In genomic region chr6:149308956-149309932, GRCm38 (mm10) we compare ENCODE assay signal across 8 mouse cellular contexts. TPM values are rescaled to one million over a fixed set of nuclear protein-coding genes. Genes with fewer than 3 reads are reported as not detected.
DNase-seq lines count a peak whose midpoint lies in the region; ATAC-seq and TF ChIP-seq lines count a peak whose summit lies in the region.

Resf1 (plus strand) TSS chr6:149309414.

- H3K4me2 ChIP-seq in forebrain, embryonic 16.5 days (ENCODE audit: low read length): peak within 1 kb of the TSS; percentile 66
- H3K4me2 ChIP-seq in lung, embryonic 15.5 days: peak within 1 kb of the TSS; percentile 58

- ATAC-seq in forebrain, embryonic 16.5 days: peak; percentile 100
- peak; percentile 99 for ATAC-seq in lung, embryonic 15.5 days (ENCODE audit: borderline replicate concordance, extremely low read depth, low FRiP score, low TSS enrichment)

- H3K4me1 ChIP-seq in ES-E14 (ENCODE audit: control insufficient read depth in 2 of 2, insufficient read depth in 2 of 2, low read length in 2 of 2, poor library complexity in 1 of 2): 0 out of 4 replicates have a peak, but pooled peaks cover 0 to 3% of the 10 kb centered on the region in 2 experiments
- H3K4me1 ChIP-seq in forebrain, embryonic 16.5 days (replicated peaks; ENCODE audit: control insufficient read depth, insufficient read depth, low read length): peaks cover 13% of the 10 kb centered on the region
- peaks cover 14% of the 10 kb centered on the region for H3K4me1 ChIP-seq in lung, embryonic 15.5 days

- peak within 1 kb of the TSS; percentile 83 for H3K9ac ChIP-seq in ES-E14 (ENCODE audit: insufficient read depth, low read depth, low read length, poor library complexity, severe bottlenecking)
- peak within 1 kb of the TSS; percentile 99 for H3K9ac ChIP-seq in forebrain, embryonic 16.5 days (replicated peaks; ENCODE audit: low read depth, low read length)
- peak within 1 kb of the TSS; percentile 98 for H3K9ac ChIP-seq in lung, embryonic 15.5 days

- in situ Hi-C loops in ES-E14 (cut with MboI; ENCODE audit: low sequenced_read_pairs in 2 of 2, unreplicated experiment in 2 of 2): no loop called here

- peak within 1 kb of the TSS; percentile 64 to 72 for H3K4me3 ChIP-seq in ES-E14 (ENCODE audit: insufficient read depth in 1 of 2, low read depth in 1 of 2, low read length in 2 of 2, poor library complexity in 1 of 2, severe bottlenecking in 1 of 2)
- H3K4me3 ChIP-seq in forebrain, embryonic 16.5 days (replicated peaks; ENCODE audit: low read length): peak within 1 kb of the TSS; percentile 96
- H3K4me3 ChIP-seq in lung, embryonic 15.5 days: peak within 1 kb of the TSS; percentile 98

- H3K9me3 ChIP-seq in ES-E14 (ENCODE audit: control insufficient read depth, insufficient read depth, low read depth, low read length): no peaks in the 10 kb centered on the region
- H3K9me3 ChIP-seq in forebrain, embryonic 16.5 days (ENCODE audit: control insufficient read depth, low read length): no peaks in the 10 kb centered on the region
- H3K9me3 ChIP-seq in lung, embryonic 15.5 days: no peaks in the 10 kb centered on the region

- H3K36me3 ChIP-seq in ES-E14 (ENCODE audit: control insufficient read depth, insufficient read depth, low read length, poor library complexity, severe bottlenecking): no peaks in the 10 kb centered on the region; the same call in 1 of the 2 replicates
- H3K36me3 ChIP-seq in forebrain, embryonic 16.5 days (ENCODE audit: control insufficient read depth, insufficient read depth): 0 out of 2 replicates have a peak, but pooled peaks cover 2% of the 10 kb centered on the region
- peaks cover 18% of the 10 kb centered on the region for H3K36me3 ChIP-seq in lung, embryonic 15.5 days

- H3K27ac ChIP-seq in ES-E14 (ENCODE audit: insufficient read depth, low read depth, low read length, poor library complexity, severe bottlenecking): peak within 1 kb of the TSS; percentile 79
- peak within 1 kb of the TSS; percentile 98 for H3K27ac ChIP-seq in forebrain, embryonic 16.5 days (ENCODE audit: low read length)
- peak within 1 kb of the TSS; percentile 100 for H3K27ac ChIP-seq in lung, embryonic 15.5 days

- WGBS in forebrain, embryonic 16.5 days: 4% methylated on average over 61 of the region's 61 CpGs
- 3% methylated on average over 61 of the region's 61 CpGs for WGBS in lung, embryonic 15.5 days

- peak; percentile 72 for DNase-seq in ES-E14 (ENCODE audit: low read depth, low spot score)
- DNase-seq in cerebellum, adult 11-12 months: peak; percentile 91
- DNase-seq in heart, postnatal 4 days: peak; percentile 93
- peak; percentile 80 to 87 for DNase-seq in layer of hippocampus, adult 8-10 months (ENCODE audit: low spot score in 2 of 2)
- DNase-seq in ovary, adult 18-20 months (ENCODE audit: low spot score): peak; percentile 85
- DNase-seq in thymus, postnatal 0 days (ENCODE audit: low spot score): peak; percentile 87

- H3K27me3 ChIP-seq in forebrain, embryonic 16.5 days (replicated peaks; ENCODE audit: control insufficient read depth, insufficient read depth, low read length): no peaks in the 10 kb centered on the region
- no peaks in the 10 kb centered on the region for H3K27me3 ChIP-seq in lung, embryonic 15.5 days

TF ChIP-seq in ES-E14, 5 proteins besides CTCF, POLR2A, EP300 and RAD21:
- no peak for TF ChIP-seq CHD2 (IDR thresholded peaks at IDR 0.05; ENCODE audit: low read depth, low read length)
- peak; percentile 75; the same call in 1 of the 2 replicates for TF ChIP-seq HCFC1 (IDR thresholded peaks at IDR 0.05; ENCODE audit: borderline replicate concordance, insufficient read depth, low read length)

RNA-seq across cellular contexts. Expression of gene Resf1, which starts in this region (rescaled TPM):
- 124 and 128 TPM in 2 replicates for total RNA-seq in ES-E14 (2012; rRNA removed)
- 34.8 and 41.3 TPM in 2 replicates for polyA plus RNA-seq in forebrain, embryonic 16.5 days (2015; fragmentation: Nextera tagmentation; extraction: Ambion mirVana)
- total RNA-seq in heart, postnatal 4 days (2021): 10 to 100 TPM; 20.9 to 24.8 TPM
- total RNA-seq in layer of hippocampus, adult 8-10 months (2022): 10 to 100 TPM; 16.9 to 19.2 (median 17.5) TPM
- 38.4 and 44.8 TPM in 2 replicates for polyA plus RNA-seq in lung, embryonic 15.5 days (2015; fragmentation: Nextera tagmentation; extraction: Ambion mirVana)
- polyA plus RNA-seq in thymus, postnatal 0 days (2015; fragmentation: Nextera tagmentation; extraction: Ambion mirVana): 44.5 and 45.9 TPM in 2 replicates

Comparison
In these comparisons a context has a peak if more than half of its experiments do, and no peak if none do; other contexts are left out.
1. Peak in every context shown above with its lines: DNase-seq, ATAC-seq, H3K4me3 ChIP-seq and H3K27ac ChIP-seq.